Mouse (Mus musculus) hindbrain, embryonic 16.5 days (tissue): ENCODE measurements around the gene Gm17662. TPM values are rescaled to one million over a fixed set of nuclear protein-coding genes. Genes with fewer than 3 reads are reported as not detected.

Experiments used
- ATAC-seq: fragments of 200-750 bp; cut with Nextera tagmentation; 2 replicates; pipeline ENCODE4 v1.8.0; 2017; ENCODE audit warnings: moderate TSS enrichment, moderate library complexity
- H3K27ac ChIP-seq: fragments of 300-500 bp; sonication (generic); 2 replicates; pipeline ENCODE4 v1.5.1; 2014; ENCODE audit warnings: low read depth, mild to moderate bottlenecking, control low read depth, low read length, moderate library complexity
- H3K27me3 ChIP-seq: fragments of 300-500 bp; sonication (generic); replicated peaks from 2 replicates; pipeline ENCODE4 v1.6.1; 2014; ENCODE audit warnings: low read length; ENCODE audit not compliant: control insufficient read depth, insufficient read depth
- H3K36me3 ChIP-seq: fragments of 300-500 bp; sonication (generic); 2 replicates; pipeline ENCODE4 v1.6.1; 2014; ENCODE audit warnings: mild to moderate bottlenecking, low read length, moderate library complexity, mixed read lengths; ENCODE audit not compliant: control insufficient read depth, insufficient read depth
- H3K4me1 ChIP-seq: fragments of 300-500 bp; sonication (generic); 2 replicates; pipeline ENCODE4 v1.6.1; 2014; ENCODE audit warnings: low read depth, low read length; ENCODE audit not compliant: control insufficient read depth, insufficient read depth
- H3K4me2 ChIP-seq: fragments of 300-500 bp; sonication (generic); 2 replicates; pipeline ENCODE4 v1.6.1; 2014; ENCODE audit warnings: mild to moderate bottlenecking, low read length, control low read depth, moderate library complexity
- H3K4me3 ChIP-seq: fragments of 300-500 bp; sonication (generic); 2 replicates; pipeline ENCODE4 v1.5.1; 2014; ENCODE audit warnings: mild to moderate bottlenecking, low read length, control low read depth, moderate library complexity
- H3K9ac ChIP-seq: fragments of 300-500 bp; sonication (generic); 2 replicates; pipeline ENCODE4 v1.6.1; 2014; ENCODE audit warnings: low read depth, mild to moderate bottlenecking, control low read depth, low read length, moderate library complexity
- H3K9me3 ChIP-seq: fragments of 300-500 bp; sonication (generic); 2 replicates; pipeline ENCODE4 v1.6.1; 2014; ENCODE audit warnings: mild to moderate bottlenecking, low read length, moderate library complexity; ENCODE audit not compliant: control insufficient read depth
- WGBS: fragments of 180-500 bp; shearing (Covaris S2); extraction: QIAGEN DNeasy Blood & Tissue Kit; methylation state at CpG from one replicate; pipeline ENCODE4 v1.1.7; 2014; 5-methylcytosine and 5-hydroxymethylcytosine counted together
- polyA plus RNA-seq: library from polyadenylated mRNA; unstranded; fragments of >200 nt; fragmentation: Nextera tagmentation; extraction: Ambion mirVana; gene quantifications from 2 replicates; pipeline ENCODE4 v1.2.1, GENCODE M21; 2015

Gene Gm17662
- polyA plus RNA-seq, 1 experiment from 2014 or later, result not detected

DNA sequence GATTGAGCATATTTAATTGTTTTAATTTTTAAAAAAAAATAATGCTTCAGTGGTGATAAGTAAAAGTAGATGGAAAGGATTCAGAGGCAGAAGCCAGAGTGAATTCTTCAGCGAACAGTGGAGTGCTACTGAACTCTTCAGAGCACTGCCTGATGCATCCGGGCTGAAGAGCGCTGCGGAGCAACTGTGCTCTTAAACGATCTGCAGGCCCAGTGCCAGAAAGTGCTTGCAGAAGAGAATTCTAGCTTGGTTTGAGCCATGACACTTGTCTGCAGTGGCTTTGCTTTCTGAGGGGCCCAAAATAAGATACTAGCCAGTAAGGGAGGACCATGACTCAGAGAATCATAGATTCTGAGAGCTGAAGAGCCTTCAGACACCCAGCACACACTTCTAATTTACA is 28.2 kb upstream of the Gm17662 start:
- Histone ChIP-seq H3K36me3 (no peaks in the 10 kb centered on the region), H3K4me2 (no peak overlapping the region), H3K4me3 (no peak overlapping the region), H3K27me3 (no peaks in the 10 kb centered on the region), H3K9ac (no peak overlapping the region), H3K4me1 (peaks cover 3% of the 10 kb centered on the region), H3K9me3 (no peaks in the 10 kb centered on the region), H3K27ac (no peak overlapping the region)
- WGBS, result 56% methylated on average over 5 of the region's 5 CpGs
- no peak for ATAC-seq

DNA sequence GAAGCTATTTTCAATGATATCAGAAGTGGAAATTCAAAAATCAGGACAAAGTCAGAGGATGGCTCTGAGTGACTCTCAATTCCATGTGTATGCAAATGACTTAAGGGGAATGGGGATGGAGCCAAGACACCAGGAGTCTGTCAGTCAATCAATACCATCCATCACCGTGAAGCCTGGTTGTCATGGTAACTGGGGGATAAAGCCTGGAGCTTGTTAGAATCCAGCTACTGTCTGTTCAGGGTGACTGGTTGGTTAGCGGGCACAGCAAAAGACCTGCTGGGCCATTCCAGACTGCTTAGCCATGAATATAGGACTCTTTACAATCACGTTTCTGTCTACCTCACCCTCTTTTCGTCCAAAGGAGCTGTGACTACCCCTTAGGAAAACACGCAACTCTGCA is 22.0 kb upstream of the Gm17662 start:
- ATAC-seq, result peak; percentile 48
- Histone ChIP-seq H3K36me3 (no peaks in the 10 kb centered on the region), H3K4me3 (no peak overlapping the region), H3K27ac (no peak overlapping the region), H3K27me3 (no peaks in the 10 kb centered on the region), H3K9ac (no peak overlapping the region), H3K4me1 (no peaks in the 10 kb centered on the region), H3K4me2 (no peak overlapping the region), H3K9me3 (no peaks in the 10 kb centered on the region)
- WGBS, result 16% methylated on average over 5 of the region's 5 CpGs

DNA sequence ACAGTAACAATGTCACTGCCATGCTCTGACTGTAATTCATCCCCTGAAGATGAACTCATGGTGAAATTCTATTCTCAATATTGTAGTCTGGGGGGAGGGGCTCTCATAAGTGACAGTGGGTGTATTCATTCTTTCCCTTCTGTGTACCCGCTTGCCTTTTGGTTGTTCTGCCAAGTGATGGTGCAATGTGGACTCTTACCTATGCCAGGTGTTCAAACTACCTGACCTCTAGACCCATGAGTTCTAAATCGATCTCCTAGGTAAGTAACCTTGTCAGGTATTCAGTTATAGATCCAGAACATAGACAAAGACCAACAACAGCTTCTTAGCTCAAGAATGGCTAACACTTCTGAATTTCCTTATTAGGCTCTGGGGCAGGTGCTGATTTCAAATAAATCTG is 18.8 kb upstream of the Gm17662 start:
- WGBS, result 91% methylated on average over 2 of the region's 2 CpGs
- H3K27ac ChIP-seq, result no peak overlapping the region
- no peaks in the 10 kb centered on the region for H3K4me1 ChIP-seq
- no peak overlapping the region for H3K9ac ChIP-seq
- ATAC-seq, result no peak
- no peaks in the 10 kb centered on the region for H3K9me3 ChIP-seq
- H3K4me3 ChIP-seq, result no peak overlapping the region
- no peaks in the 10 kb centered on the region for H3K27me3 ChIP-seq
- H3K36me3 ChIP-seq, result no peaks in the 10 kb centered on the region
- H3K4me2 ChIP-seq, result no peak overlapping the region

DNA sequence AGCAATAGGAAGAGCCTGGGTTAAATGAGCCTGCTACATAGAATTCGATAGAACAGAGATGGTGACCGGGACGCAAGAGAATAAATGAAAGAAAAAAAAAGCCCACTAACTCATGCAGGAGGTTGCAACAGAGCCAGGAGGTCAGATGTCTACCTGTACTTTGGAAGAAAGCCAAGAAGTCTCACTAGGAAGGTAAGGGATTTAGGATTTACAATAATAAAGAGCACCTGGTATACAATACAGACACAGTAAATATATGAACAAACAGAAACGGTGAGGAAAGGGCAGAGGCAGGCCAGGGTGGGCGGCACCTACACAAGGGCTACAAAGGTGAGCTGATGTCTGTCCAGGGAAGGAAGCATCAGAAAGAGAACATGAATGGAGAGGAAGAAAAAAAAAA is 14.9 kb upstream of the Gm17662 start:
- Histone ChIP-seq H3K9me3 (no peaks in the 10 kb centered on the region), H3K27me3 (no peaks in the 10 kb centered on the region), H3K4me2 (no peak overlapping the region), H3K4me3 (no peak overlapping the region), H3K4me1 (no peaks in the 10 kb centered on the region), H3K36me3 (no peaks in the 10 kb centered on the region), H3K27ac (no peak overlapping the region), H3K9ac (no peak overlapping the region)
- 79% methylated on average over 5 of the region's 5 CpGs for WGBS
- ATAC-seq, result no peak

DNA sequence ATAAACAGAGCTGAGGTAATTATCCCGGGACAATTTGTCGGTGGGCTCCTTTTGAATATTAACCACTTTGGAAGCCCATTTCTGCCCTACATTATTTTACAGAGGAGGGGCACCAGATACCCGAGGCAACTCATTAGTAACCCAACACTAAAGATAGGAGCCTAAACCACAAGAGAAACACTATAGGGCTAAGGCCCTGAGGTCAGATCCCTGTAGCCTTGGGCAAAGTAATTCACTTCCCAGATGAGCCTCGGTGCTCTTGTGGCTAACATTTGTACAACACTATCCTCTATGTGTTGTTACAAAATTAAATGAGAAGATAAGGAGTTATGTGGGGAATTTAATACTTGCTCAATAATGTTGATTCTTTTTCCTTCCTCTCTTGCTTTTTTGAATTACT is 13.6 kb upstream of the Gm17662 start:
- no peaks in the 10 kb centered on the region for H3K27me3 ChIP-seq
- ATAC-seq, result no peak
- H3K27ac ChIP-seq, result no peak overlapping the region
- no peak overlapping the region for H3K9ac ChIP-seq
- no peaks in the 10 kb centered on the region for H3K9me3 ChIP-seq
- no peaks in the 10 kb centered on the region for H3K4me1 ChIP-seq
- H3K4me2 ChIP-seq, result no peak overlapping the region
- 37% methylated on average over 4 of the region's 4 CpGs for WGBS
- no peak overlapping the region for H3K4me3 ChIP-seq
- H3K36me3 ChIP-seq, result no peaks in the 10 kb centered on the region

DNA sequence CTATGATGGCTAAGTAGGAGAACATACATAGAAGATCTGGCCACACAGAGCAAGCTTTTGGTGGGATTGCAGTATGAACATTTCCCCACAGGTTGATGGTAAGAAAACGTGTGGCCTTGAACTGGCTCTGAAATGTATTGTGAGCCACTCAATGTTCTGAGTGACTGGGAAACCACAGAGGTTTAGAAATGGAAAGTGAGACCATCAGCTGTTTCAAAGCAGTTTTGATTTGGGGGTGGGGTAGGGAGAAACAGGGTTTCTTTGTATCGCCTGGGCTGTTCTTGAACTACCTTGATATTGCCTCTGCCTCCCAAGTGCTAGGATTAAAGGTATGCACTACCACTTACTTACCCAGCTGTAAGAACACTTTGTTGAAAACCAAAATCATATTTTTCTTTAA is 1.9 kb upstream of the Gm17662 start:
- 95% methylated on average over 2 of the region's 2 CpGs for WGBS
- no peak overlapping the region for H3K9ac ChIP-seq
- no peak overlapping the region for H3K4me3 ChIP-seq
- no peaks in the 10 kb centered on the region for H3K36me3 ChIP-seq
- no peaks in the 10 kb centered on the region for H3K4me1 ChIP-seq
- H3K4me2 ChIP-seq, result no peak overlapping the region
- ATAC-seq, result no peak
- no peak overlapping the region for H3K27ac ChIP-seq
- H3K27me3 ChIP-seq, result no peaks in the 10 kb centered on the region
- no peaks in the 10 kb centered on the region for H3K9me3 ChIP-seq

DNA sequence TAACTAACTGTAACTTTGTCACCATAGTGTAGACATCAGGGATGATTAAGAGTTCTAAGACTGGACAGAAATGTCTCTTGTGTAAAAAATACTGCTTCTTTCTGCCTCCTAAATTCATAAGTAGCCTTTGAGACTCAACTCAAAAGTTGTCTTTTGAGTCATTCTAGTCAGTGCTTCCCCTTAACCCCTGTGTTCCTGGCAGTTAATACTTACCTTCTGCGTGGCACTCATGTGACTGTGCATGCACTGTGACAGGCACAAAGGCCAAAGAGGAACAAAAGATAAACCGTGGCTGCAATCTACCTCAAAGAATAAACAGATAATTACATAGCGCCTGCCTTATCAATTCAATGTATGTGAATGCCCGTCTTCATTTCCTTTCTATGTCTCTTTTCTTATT is 694 bp downstream of the Gm17662 start:
- ATAC-seq, result no peak

DNA sequence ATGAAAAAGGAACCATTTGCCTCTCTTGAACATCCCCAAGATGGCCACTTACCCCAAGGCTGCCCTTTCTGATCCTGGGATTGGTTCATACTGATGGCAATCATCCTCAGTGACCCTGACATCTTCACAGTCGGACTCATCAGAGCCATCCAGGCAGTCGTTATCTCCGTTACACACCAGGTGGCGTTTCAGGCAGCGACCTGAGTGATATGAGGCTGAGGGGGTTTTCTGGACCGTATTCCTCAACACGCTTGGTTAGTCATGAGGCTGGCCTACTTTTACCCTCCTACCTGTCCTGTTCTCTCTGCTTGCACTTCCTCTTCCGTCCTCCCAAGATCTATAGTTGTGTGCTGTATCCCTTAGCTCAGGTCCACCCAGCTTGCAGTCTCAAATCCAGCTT is 4.1 kb downstream of the Gm17662 start:
- ATAC-seq, result no peak
- no peak overlapping the region for H3K27ac ChIP-seq
- 85% methylated on average over 8 of the region's 8 CpGs for WGBS

More for the DNA sequence above, 694 bp downstream of the Gm17662 start:
- Histone ChIP-seq H3K4me3 (no peak overlapping the region), H3K27ac (no peak overlapping the region), H3K27me3 (no peaks in the 10 kb centered on the region), H3K4me1 (no peaks in the 10 kb centered on the region), H3K9me3 (no peaks in the 10 kb centered on the region), H3K36me3 (no peaks in the 10 kb centered on the region), H3K9ac (no peak overlapping the region), H3K4me2 (no peak overlapping the region)
- WGBS, result 76% methylated on average over 4 of the region's 4 CpGs

DNA sequence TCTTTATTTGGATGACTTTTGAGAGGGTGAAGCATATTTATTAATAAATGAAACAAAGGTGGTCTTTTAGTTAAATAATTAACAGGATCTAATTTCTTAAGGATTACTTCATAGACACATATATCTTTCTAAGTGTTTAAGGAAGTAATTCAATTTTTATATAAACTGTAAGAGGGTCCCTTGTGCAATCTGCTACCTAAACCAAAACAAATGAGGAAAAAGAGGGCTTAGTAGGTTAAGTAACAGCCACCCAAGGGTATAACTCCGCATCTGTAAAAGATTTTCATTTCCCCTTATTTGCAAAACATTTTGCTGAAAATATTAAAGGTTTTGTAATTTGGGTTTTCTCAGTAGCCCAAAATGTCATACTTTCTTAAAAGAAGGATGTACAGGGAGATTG is 7.3 kb downstream of the Gm17662 start:
- no peak overlapping the region for H3K4me3 ChIP-seq
- no peak overlapping the region for H3K4me2 ChIP-seq
- no peak overlapping the region for H3K9ac ChIP-seq
- no peaks in the 10 kb centered on the region for H3K4me1 ChIP-seq
- H3K27me3 ChIP-seq, result no peaks in the 10 kb centered on the region
- no peaks in the 10 kb centered on the region for H3K36me3 ChIP-seq
- H3K9me3 ChIP-seq, result no peaks in the 10 kb centered on the region
- 75% methylated on average over 1 of the region's 1 CpGs for WGBS
- ATAC-seq, result no peak
- H3K27ac ChIP-seq, result no peak overlapping the region

More for the DNA sequence above, 4.1 kb downstream of the Gm17662 start:
- Histone ChIP-seq H3K36me3 (no peaks in the 10 kb centered on the region), H3K4me3 (no peak overlapping the region), H3K4me2 (no peak overlapping the region), H3K9ac (no peak overlapping the region), H3K27me3 (no peaks in the 10 kb centered on the region), H3K4me1 (no peaks in the 10 kb centered on the region), H3K9me3 (no peaks in the 10 kb centered on the region)

DNA sequence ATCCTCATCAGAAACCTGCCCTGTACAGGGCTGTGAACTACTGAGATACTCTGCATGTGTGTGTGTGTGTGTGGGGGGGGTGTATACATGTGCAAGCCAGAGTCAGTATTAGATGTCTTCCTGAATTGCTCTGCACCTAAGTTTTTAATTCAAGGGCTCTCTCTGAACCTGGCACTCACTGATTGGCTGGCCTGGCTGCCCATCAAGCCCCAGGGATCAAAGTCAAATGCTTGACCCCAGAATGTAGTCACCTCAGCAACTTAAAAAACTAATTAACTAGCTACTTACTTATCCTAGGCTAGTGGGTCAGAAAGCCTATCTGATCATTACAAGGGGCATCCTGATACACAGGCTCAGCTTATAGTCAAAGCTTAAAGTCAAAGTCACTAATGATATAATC is 12.5 kb downstream of the Gm17662 start:
- Histone ChIP-seq H3K4me2 (no peak overlapping the region), H3K4me1 (no peaks in the 10 kb centered on the region), H3K9me3 (no peaks in the 10 kb centered on the region), H3K27ac (no peak overlapping the region), H3K4me3 (no peak overlapping the region), H3K9ac (no peak overlapping the region), H3K27me3 (no peaks in the 10 kb centered on the region), H3K36me3 (no peaks in the 10 kb centered on the region)
- ATAC-seq, result no peak
